Mouse (Mus musculus) ES-Bruce4 (cell line): ENCODE results near the gene Tas2r138.

Experiments used
- CTCF ChIP-seq: IDR thresholded peaks from one replicate; pipeline ENCODE4 v1.8.1; 2011; ENCODE audit warnings: low read depth, low read length
- POLR2A ChIP-seq: IDR thresholded peaks from one replicate; pipeline ENCODE4 v1.8.1; 2011; ENCODE audit warnings: low read length; ENCODE audit not compliant: insufficient read depth

DNA sequence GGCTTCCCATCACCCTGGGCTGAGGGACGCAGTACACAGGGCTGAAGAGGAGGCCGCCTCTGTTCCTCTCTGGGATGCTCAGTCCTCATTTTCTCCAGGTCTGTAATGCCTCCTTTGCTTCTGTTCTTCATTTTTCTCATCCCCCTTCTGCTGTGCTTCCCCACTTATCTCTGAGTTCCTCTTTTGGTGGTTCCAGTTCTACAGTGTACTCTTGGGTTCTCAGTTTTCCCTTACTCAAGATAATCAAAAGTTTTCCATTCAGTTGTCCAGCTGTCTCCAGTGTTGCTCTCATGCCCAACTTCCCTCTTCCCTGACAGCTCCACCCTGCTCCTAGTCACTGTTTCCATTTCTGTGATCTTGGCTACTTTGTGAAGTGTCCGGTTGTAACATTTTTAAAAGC lies 39.5 kb downstream of the Tas2r138 start:
- TF ChIP-seq CTCF (no peak), POLR2A (no peak)
